Mouse (Mus musculus) heart, postnatal 0 days (tissue): ENCODE data around the gene Ankrd42.

ENCODE experiments used
- CTCF ChIP-seq: IDR thresholded peaks from 2 replicates; pipeline ENCODE4 v1.5.1; 2016; ENCODE audit warnings: antibody characterized with exemption, control low read depth, low read depth
- EP300 ChIP-seq: IDR thresholded peaks from 2 replicates; pipeline ENCODE4 v1.6.1; 2016; ENCODE audit warnings: antibody characterized with exemption, low read depth

DNA sequence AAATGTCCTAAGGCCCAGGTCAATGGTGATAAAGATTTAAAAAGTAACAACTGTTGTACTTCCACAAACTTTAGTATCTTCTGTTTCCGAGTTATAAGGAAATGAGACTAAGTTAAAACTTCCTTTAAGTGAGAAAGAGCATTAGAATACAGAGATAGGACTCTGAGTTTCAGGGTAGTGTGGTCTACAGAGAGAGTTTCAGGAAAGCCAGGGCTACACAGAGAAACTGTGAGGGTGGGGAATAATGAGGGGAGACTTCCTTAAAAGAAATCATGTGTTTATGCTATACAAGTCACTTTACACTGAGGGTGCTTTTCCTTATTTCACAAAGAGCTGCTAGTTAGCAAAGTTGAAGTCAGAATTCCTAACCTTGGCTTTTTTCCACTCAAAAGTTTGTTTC, 16.4 kb upstream of the Ankrd42 start:
- no peak for TF ChIP-seq CTCF
- no peak for TF ChIP-seq EP300
